9 mouse cellular contexts compared by ENCODE assay signal in genomic region chr15:80173781-80174597, GRCm38 (mm10). TPM values are rescaled to one million over a fixed set of nuclear protein-coding genes. Genes with fewer than 3 reads are reported as not detected.
DNase-seq lines count a peak whose midpoint lies in the region; ATAC-seq and TF ChIP-seq lines count a peak whose summit lies in the region.
"Had no signal": no experiment of that assay in that cellular context is flagged by ENCODE, and none has a peak within 500 bp of the region (broad histone marks: within the 10 kb centered on the region; RNA-seq: fewer than 3 reads in every experiment).

No protein-coding gene starts in this region.

- peaks cover 46% of the 10 kb centered on the region for H3K27me3 ChIP-seq in heart, embryonic 12.5 days (replicated peaks)
- H3K27me3 ChIP-seq in E14TG2a.4 (ENCODE audit: insufficient read depth, low read length), result peaks cover 28% of the 10 kb centered on the region
- H3K27me3 ChIP-seq in hindbrain, embryonic 14.5 days (ENCODE audit: control insufficient read depth, insufficient read depth, low read length), result no peaks in the 10 kb centered on the region
- peaks cover 61% of the 10 kb centered on the region for H3K27me3 ChIP-seq in liver, embryonic 11.5 days (replicated peaks; ENCODE audit: control insufficient read depth, insufficient read depth, low read length)

- no peak for TF ChIP-seq CTCF in E14TG2a.4 (conservative IDR thresholded peaks at IDR 0.05; ENCODE audit: low read length)

- no peaks in the 10 kb centered on the region for H3K36me3 ChIP-seq in heart, embryonic 12.5 days
- no peaks in the 10 kb centered on the region for H3K36me3 ChIP-seq in E14TG2a.4 (ENCODE audit: insufficient read depth, low read length)
- no peaks in the 10 kb centered on the region for H3K36me3 ChIP-seq in hindbrain, embryonic 14.5 days (replicated peaks; ENCODE audit: control insufficient read depth, insufficient read depth)
- no peaks in the 10 kb centered on the region for H3K36me3 ChIP-seq in liver, embryonic 11.5 days (ENCODE audit: control insufficient read depth, insufficient read depth, low read length)

- peak; percentile 30 for ATAC-seq in heart, embryonic 12.5 days (ENCODE audit: insufficient number of reproducible peaks, low FRiP score)
- peak; percentile 55 for ATAC-seq in hindbrain, embryonic 14.5 days (ENCODE audit: low FRiP score)
- ATAC-seq in liver, embryonic 11.5 days (replicated peaks; ENCODE audit: low FRiP score), result no peak

- peak overlapping the region; percentile 74 for H3K4me3 ChIP-seq in heart, embryonic 12.5 days
- H3K4me3 ChIP-seq in E14TG2a.4 (replicated peaks; ENCODE audit: low read length), result peak overlapping the region; percentile 86
- H3K4me3 ChIP-seq in hindbrain, embryonic 14.5 days (replicated peaks; ENCODE audit: low read length), result peak overlapping the region; percentile 95
- peak overlapping the region; percentile 70 for H3K4me3 ChIP-seq in liver, embryonic 11.5 days (ENCODE audit: low read depth, low read length)

- WGBS in heart, embryonic 12.5 days, result under 1% methylated on average over 49 of the region's 60 CpGs
- WGBS in hindbrain, embryonic 14.5 days, result 1% methylated on average over 41 of the region's 60 CpGs
- WGBS in liver, embryonic 11.5 days, result 3% methylated on average over 45 of the region's 60 CpGs

- H3K9me3 ChIP-seq in heart, embryonic 12.5 days (replicated peaks), result no peaks in the 10 kb centered on the region
- H3K9me3 ChIP-seq in E14TG2a.4 (ENCODE audit: low read length), result no peaks in the 10 kb centered on the region
- H3K9me3 ChIP-seq in hindbrain, embryonic 14.5 days (ENCODE audit: control insufficient read depth, low read length), result no peaks in the 10 kb centered on the region
- no peaks in the 10 kb centered on the region for H3K9me3 ChIP-seq in liver, embryonic 11.5 days (ENCODE audit: control insufficient read depth, low read length)

- H3K4me2 ChIP-seq in heart, embryonic 12.5 days, result peak overlapping the region; percentile 99
- H3K4me2 ChIP-seq in hindbrain, embryonic 14.5 days (replicated peaks), result peak overlapping the region; percentile 68
- H3K4me2 ChIP-seq in liver, embryonic 11.5 days, result peak overlapping the region; percentile 71

- H3K9ac ChIP-seq in heart, embryonic 12.5 days, result peak overlapping the region; percentile 77
- H3K9ac ChIP-seq in hindbrain, embryonic 14.5 days, result peak overlapping the region; percentile 98
- peak overlapping the region; percentile 68 for H3K9ac ChIP-seq in liver, embryonic 11.5 days (ENCODE audit: low read depth, low read length)

- H3K27ac ChIP-seq in heart, embryonic 12.5 days (ENCODE audit: poor library complexity, severe bottlenecking), result no peak overlapping the region
- peak overlapping the region; percentile 95 for H3K27ac ChIP-seq in hindbrain, embryonic 14.5 days
- H3K27ac ChIP-seq in liver, embryonic 11.5 days (ENCODE audit: low read depth, low read length), result peak overlapping the region; percentile 52; the same call in 1 of the 2 replicates

- no peak for DNase-seq in heart, adult 8-10 months (ENCODE audit: low spot score)
- DNase-seq in cerebellum, postnatal 36 days, result peak; percentile 55
- DNase-seq in hindbrain, embryonic 14.5 days (ENCODE audit: low spot score), result peak; percentile 37
- DNase-seq in liver, embryonic 11.5 days (ENCODE audit: low spot score), result peak; percentile 43
- DNase-seq in right cerebral cortex, postnatal 25 days, result peak; percentile 72
- DNase-seq in B cell, adult 2 months, result no peak

- peaks cover 28% of the 10 kb centered on the region for H3K4me1 ChIP-seq in heart, embryonic 12.5 days (replicated peaks)
- peaks cover 63% of the 10 kb centered on the region for H3K4me1 ChIP-seq in E14TG2a.4 (replicated peaks; ENCODE audit: low read depth, low read length)
- peaks cover 20% of the 10 kb centered on the region for H3K4me1 ChIP-seq in hindbrain, embryonic 14.5 days (replicated peaks; ENCODE audit: control insufficient read depth, insufficient read depth, low read length)
- H3K4me1 ChIP-seq in liver, embryonic 11.5 days (replicated peaks; ENCODE audit: control insufficient read depth, insufficient read depth, low read length), result peaks cover 3% of the 10 kb centered on the region

RNA-seq across cellular contexts. Expression of gene Mgat3, which starts 0.5 kb away (rescaled TPM):
- polyA plus RNA-seq in heart, embryonic 12.5 days (2016; fragmentation: Nextera tagmentation; extraction: Ambion mirVana), result 1.4 TPM in 2 replicates
- 1 to 10 TPM; 2.9 to 6.2 (median 4.5) TPM for total RNA-seq in heart, adult 8-10 months (2022)
- polyA plus RNA-seq in hindbrain, embryonic 14.5 days (2014; fragmentation: Nextera tagmentation; extraction: Ambion mirVana), result 22.3 and 24.5 TPM in 2 replicates
- polyA plus RNA-seq in liver, embryonic 11.5 days (2014; fragmentation: Nextera tagmentation; extraction: Ambion mirVana), result 2.5 and 2.7 TPM in 2 replicates
- total RNA-seq: MEL had no signal

RNA-seq across cellular contexts. Expression of gene Tab1, which starts 41.1 kb away (rescaled TPM):
- 30.5 TPM in 2 replicates for polyA plus RNA-seq in heart, embryonic 12.5 days (2016; fragmentation: Nextera tagmentation; extraction: Ambion mirVana)
- 10 to 100 TPM; 17.7 to 24.7 (median 23.3) TPM for total RNA-seq in heart, adult 8-10 months (2022)
- 32.2 and 36.1 TPM in 2 replicates for polyA plus RNA-seq in hindbrain, embryonic 14.5 days (2014; fragmentation: Nextera tagmentation; extraction: Ambion mirVana)
- 25.9 and 28.7 TPM in 2 replicates for polyA plus RNA-seq in liver, embryonic 11.5 days (2014; fragmentation: Nextera tagmentation; extraction: Ambion mirVana)

RNA-seq across cellular contexts. Expression of gene Mief1, which starts 59.8 kb away (rescaled TPM):
- 31.4 and 33.2 TPM in 2 replicates for polyA plus RNA-seq in heart, embryonic 12.5 days (2016; fragmentation: Nextera tagmentation; extraction: Ambion mirVana)
- 10 to 100 TPM; 27.0 to 30.7 (median 28.7) TPM for total RNA-seq in heart, adult 8-10 months (2022)
- polyA plus RNA-seq in hindbrain, embryonic 14.5 days (2014; fragmentation: Nextera tagmentation; extraction: Ambion mirVana), result 36.4 and 38.6 TPM in 2 replicates
- polyA plus RNA-seq in liver, embryonic 11.5 days (2014; fragmentation: Nextera tagmentation; extraction: Ambion mirVana), result 35.8 and 44.9 TPM in 2 replicates

Comparison
In these comparisons a context has a peak if more than half of its experiments do, and no peak if none do; other contexts are left out.
1. DNase-seq: peak in cerebellum, postnatal 36 days (2 of 2), hindbrain, embryonic 14.5 days (single experiment), liver, embryonic 11.5 days (single experiment) and right cerebral cortex, postnatal 25 days (single experiment); none in heart, adult 8-10 months (single experiment) and B cell, adult 2 months (0 of 2).
2. Peak in every context shown above with its lines, with median percentiles within 50 percentile points of each other: H3K4me2 ChIP-seq, H3K4me3 ChIP-seq and H3K9ac ChIP-seq.